Mouse (Mus musculus): Measurements from ENCODE around the gene Ift81. TPM values are rescaled to one million over a fixed set of nuclear protein-coding genes. Genes with fewer than 3 reads are reported as not detected.
"Not testable (repeated sequence)": the region's sequence is repeated elsewhere in the genome, so short reads cannot be mapped to it uniquely, and the experiment has no call there.

Gene Ift81
- polyA plus RNA-seq, 1 experiment from 2014 or later, result 17.4 TPM

GRCm38 (mm10) chr5:122653112-122653445 lies 38.8 kb upstream of the Ift81 start:
- 59% methylated on average over 10 of the region's 10 CpGs for WGBS
- H3K27me3 ChIP-seq (ENCODE audit: control insufficient read depth, insufficient read depth, low read length), result no peaks in the 10 kb centered on the region
- no peak overlapping the region for H3K27ac ChIP-seq (replicated peaks)
- no peak overlapping the region for H3K4me2 ChIP-seq (replicated peaks; ENCODE audit: low read depth)
- no peak for DNase-seq (ENCODE audit: low spot score)
- H3K36me3 ChIP-seq (ENCODE audit: control insufficient read depth, insufficient read depth, low read length), result no peaks in the 10 kb centered on the region
- no peaks in the 10 kb centered on the region for H3K4me1 ChIP-seq (replicated peaks; ENCODE audit: control insufficient read depth, insufficient read depth)
- ATAC-seq (ENCODE audit: low FRiP score, low TSS enrichment), result no peak
- no peak overlapping the region for H3K4me3 ChIP-seq (ENCODE audit: low read depth, low read length)
- no peak for TF ChIP-seq EP300 (optimal IDR thresholded peaks at IDR 0.05)
- no peak for TF ChIP-seq CTCF (IDR thresholded peaks at IDR 0.05; ENCODE audit: low read depth)
- no peak overlapping the region for H3K9ac ChIP-seq (ENCODE audit: low read length)
- H3K9me3 ChIP-seq (ENCODE audit: control insufficient read depth, low read length), result no peaks in the 10 kb centered on the region

- TF ChIP-seq EP300 (optimal IDR thresholded peaks at IDR 0.05) (no peak), CTCF (IDR thresholded peaks at IDR 0.05; ENCODE audit: low read depth) (no peak)
- H3K4me1 ChIP-seq (replicated peaks; ENCODE audit: control insufficient read depth, insufficient read depth), result no peaks in the 10 kb centered on the region
- WGBS, result 63% methylated on average over 7 of the region's 7 CpGs
- no peak overlapping the region for H3K4me2 ChIP-seq (replicated peaks; ENCODE audit: low read depth)
- H3K36me3 ChIP-seq (ENCODE audit: control insufficient read depth, insufficient read depth, low read length), result no peaks in the 10 kb centered on the region
- no peak overlapping the region for H3K9ac ChIP-seq (ENCODE audit: low read length)
- no peak overlapping the region for H3K4me3 ChIP-seq (ENCODE audit: low read depth, low read length)
- no peak overlapping the region for H3K27ac ChIP-seq (replicated peaks)
- ATAC-seq (ENCODE audit: low FRiP score, low TSS enrichment) (no peak), DNase-seq (ENCODE audit: low spot score) (no peak)
- no peaks in the 10 kb centered on the region for H3K9me3 ChIP-seq (ENCODE audit: control insufficient read depth, low read length)
- H3K27me3 ChIP-seq (ENCODE audit: control insufficient read depth, insufficient read depth, low read length), result no peaks in the 10 kb centered on the region
Measured at GRCm38 (mm10) chr5:122652506-122652905, 38.2 kb upstream of the Ift81 start.

GRCm38 (mm10) chr5:122650100-122650499 lies 35.8 kb upstream of the Ift81 start:
- Histone ChIP-seq H3K9ac (ENCODE audit: low read length) (no peak overlapping the region), H3K36me3 (ENCODE audit: control insufficient read depth, insufficient read depth, low read length) (no peaks in the 10 kb centered on the region), H3K27me3 (ENCODE audit: control insufficient read depth, insufficient read depth, low read length) (no peaks in the 10 kb centered on the region), H3K27ac (replicated peaks) (no peak overlapping the region), H3K4me1 (replicated peaks; ENCODE audit: control insufficient read depth, insufficient read depth) (no peaks in the 10 kb centered on the region), H3K4me2 (replicated peaks; ENCODE audit: low read depth) (no peak overlapping the region), H3K4me3 (ENCODE audit: low read depth, low read length) (no peak overlapping the region), H3K9me3 (ENCODE audit: control insufficient read depth, low read length) (no peaks in the 10 kb centered on the region)
- WGBS, result 83% methylated on average over 8 of the region's 8 CpGs
- DNase-seq (ENCODE audit: low spot score), result no peak
- TF ChIP-seq CTCF (IDR thresholded peaks at IDR 0.05; ENCODE audit: low read depth) (no peak), EP300 (optimal IDR thresholded peaks at IDR 0.05) (no peak)
- no peak for ATAC-seq (ENCODE audit: low FRiP score, low TSS enrichment)

- WGBS, result 59% methylated on average over 8 of the region's 8 CpGs
Measured at GRCm38 (mm10) chr5:122649264-122649663, 34.9 kb upstream of the Ift81 start.

GRCm38 (mm10) chr5:122647952-122648374 lies 33.6 kb upstream of the Ift81 start:
- H3K36me3 ChIP-seq (ENCODE audit: control insufficient read depth, insufficient read depth, low read length); H3K9ac ChIP-seq (ENCODE audit: low read length); H3K4me2 ChIP-seq (replicated peaks; ENCODE audit: low read depth); H3K27ac ChIP-seq (replicated peaks); H3K9me3 ChIP-seq (ENCODE audit: control insufficient read depth, low read length); H3K4me1 ChIP-seq (replicated peaks; ENCODE audit: control insufficient read depth, insufficient read depth); H3K4me3 ChIP-seq (ENCODE audit: low read depth, low read length); DNase-seq (ENCODE audit: low spot score); ATAC-seq (ENCODE audit: low FRiP score, low TSS enrichment); H3K27me3 ChIP-seq (ENCODE audit: control insufficient read depth, insufficient read depth, low read length): not testable (repeated sequence)
- 94% methylated on average over 13 of the region's 14 CpGs for WGBS

More at GRCm38 (mm10) chr5:122649264-122649663, 34.9 kb upstream of the Ift81 start:
- ATAC-seq (ENCODE audit: low FRiP score, low TSS enrichment), result peak; percentile 45; the same call in 1 of the 2 replicates
- Histone ChIP-seq H3K4me1 (replicated peaks; ENCODE audit: control insufficient read depth, insufficient read depth) (no peaks in the 10 kb centered on the region), H3K9ac (ENCODE audit: low read length) (no peak overlapping the region), H3K4me3 (ENCODE audit: low read depth, low read length) (no peak overlapping the region), H3K4me2 (replicated peaks; ENCODE audit: low read depth) (no peak overlapping the region), H3K36me3 (ENCODE audit: control insufficient read depth, insufficient read depth, low read length) (no peaks in the 10 kb centered on the region), H3K27ac (replicated peaks) (no peak overlapping the region), H3K27me3 (ENCODE audit: control insufficient read depth, insufficient read depth, low read length) (no peaks in the 10 kb centered on the region), H3K9me3 (ENCODE audit: control insufficient read depth, low read length) (no peaks in the 10 kb centered on the region)
- TF ChIP-seq CTCF (IDR thresholded peaks at IDR 0.05; ENCODE audit: low read depth) (no peak), EP300 (optimal IDR thresholded peaks at IDR 0.05) (no peak)
- DNase-seq (ENCODE audit: low spot score), result peak; percentile 33

GRCm38 (mm10) chr5:122647256-122647924 lies 33.1 kb upstream of the Ift81 start:
- 37% methylated on average over 9 of the region's 9 CpGs for WGBS
- ATAC-seq (ENCODE audit: low FRiP score, low TSS enrichment) (peak; percentile 34; the same call in 1 of the 2 replicates), DNase-seq (ENCODE audit: low spot score) (no peak)

More at GRCm38 (mm10) chr5:122647256-122647924, 33.1 kb upstream of the Ift81 start:
- Histone ChIP-seq H3K4me3 (ENCODE audit: low read depth, low read length) (no peak overlapping the region), H3K4me2 (replicated peaks; ENCODE audit: low read depth) (no peak overlapping the region), H3K27me3 (ENCODE audit: control insufficient read depth, insufficient read depth, low read length) (no peaks in the 10 kb centered on the region), H3K27ac (replicated peaks) (no peak overlapping the region), H3K4me1 (replicated peaks; ENCODE audit: control insufficient read depth, insufficient read depth) (no peaks in the 10 kb centered on the region), H3K36me3 (ENCODE audit: control insufficient read depth, insufficient read depth, low read length) (no peaks in the 10 kb centered on the region), H3K9ac (ENCODE audit: low read length) (no peak overlapping the region), H3K9me3 (ENCODE audit: control insufficient read depth, low read length) (no peaks in the 10 kb centered on the region)
- TF ChIP-seq CTCF (IDR thresholded peaks at IDR 0.05; ENCODE audit: low read depth) (no peak), EP300 (optimal IDR thresholded peaks at IDR 0.05) (no peak)
